Mouse (Mus musculus): ENCODE measurements around the gene Trp53i11. TPM values are rescaled to one million over a fixed set of nuclear protein-coding genes. Genes with fewer than 3 reads are reported as not detected.

Gene Trp53i11
- total RNA-seq, 2 experiments from 2014 or later = 79.8 to 83.2 TPM

DNA sequence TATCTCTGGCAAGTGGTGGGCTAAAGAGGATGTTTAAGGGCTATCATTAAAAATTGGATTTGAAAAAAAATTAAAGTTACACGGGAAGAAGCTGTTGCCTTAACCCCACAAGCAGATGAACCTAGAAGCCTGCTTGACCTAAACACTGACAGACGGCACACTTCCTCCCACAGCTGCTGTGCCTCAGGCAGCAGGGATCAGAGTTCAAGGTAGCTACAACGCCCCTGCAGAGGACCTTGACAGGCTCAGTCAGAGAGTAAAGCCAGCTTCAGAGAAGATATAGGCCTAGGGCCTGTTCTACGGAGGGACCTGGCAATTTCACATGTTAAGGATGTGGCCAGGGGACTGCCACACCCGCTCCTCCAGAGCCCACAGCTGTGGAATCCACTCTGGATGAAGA, 14.9 kb upstream of the Trp53i11 start:
- no peak for DNase-seq

DNA sequence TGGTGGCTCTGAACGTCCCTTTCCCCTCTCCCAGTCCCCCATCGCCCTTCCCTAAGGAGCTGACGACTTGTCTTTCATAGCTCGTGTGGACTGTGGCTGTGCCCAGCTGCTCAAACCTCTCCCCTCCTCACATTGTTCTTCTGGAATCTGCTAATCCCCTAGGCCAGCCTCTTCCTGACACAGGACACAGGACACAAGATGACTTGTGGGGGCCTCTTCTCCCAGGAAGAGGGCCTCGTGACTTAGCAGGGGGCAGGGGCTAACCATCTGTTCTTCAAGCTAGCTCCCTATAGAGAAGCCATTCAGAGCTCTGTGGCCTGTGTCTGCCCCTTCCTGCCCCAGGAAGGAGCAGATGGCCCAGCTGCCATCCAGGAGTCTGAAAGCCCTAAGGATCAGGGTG, 13.2 kb upstream of the Trp53i11 start:
- DNase-seq = no peak

DNA sequence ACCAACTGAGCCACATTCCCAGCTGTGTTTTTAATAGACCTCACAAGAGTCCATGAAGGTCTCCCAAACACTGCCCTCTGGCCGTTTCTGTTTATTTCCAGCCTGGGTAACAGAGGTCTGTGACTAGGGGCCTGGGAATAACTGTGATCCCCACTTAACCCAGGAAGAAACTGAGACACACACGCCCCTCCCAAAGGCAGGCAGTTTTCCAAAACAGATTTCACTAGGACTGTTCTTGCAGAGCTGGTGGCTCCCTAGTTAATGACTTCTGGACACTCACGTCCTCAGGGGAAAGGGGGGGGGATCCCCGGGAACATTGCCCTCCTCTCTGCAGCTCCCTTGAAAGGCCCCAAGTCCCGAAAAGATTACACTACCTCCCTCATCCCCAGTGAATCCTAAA, 12.1 kb upstream of the Trp53i11 start:
- DNase-seq = no peak

DNA sequence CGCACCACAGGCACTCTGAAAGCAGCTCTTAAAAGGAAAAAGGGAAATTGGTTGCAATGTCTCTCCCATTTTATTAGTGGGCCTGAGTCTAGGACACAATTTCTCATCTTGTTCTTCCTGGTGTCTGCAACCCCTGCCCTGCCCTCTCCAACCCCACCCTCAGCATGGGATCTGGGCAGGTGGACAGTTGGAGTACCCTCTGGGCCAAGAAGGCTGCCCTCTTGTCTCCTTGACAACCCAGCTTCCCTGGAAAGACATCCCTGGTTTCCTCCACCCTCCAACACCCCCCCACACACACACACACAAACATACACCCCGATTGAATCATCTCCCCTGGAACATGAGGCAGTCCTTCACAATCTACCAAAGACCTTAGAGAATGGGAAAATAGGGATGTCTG, 11.6 kb upstream of the Trp53i11 start:
- no peak for DNase-seq

DNA sequence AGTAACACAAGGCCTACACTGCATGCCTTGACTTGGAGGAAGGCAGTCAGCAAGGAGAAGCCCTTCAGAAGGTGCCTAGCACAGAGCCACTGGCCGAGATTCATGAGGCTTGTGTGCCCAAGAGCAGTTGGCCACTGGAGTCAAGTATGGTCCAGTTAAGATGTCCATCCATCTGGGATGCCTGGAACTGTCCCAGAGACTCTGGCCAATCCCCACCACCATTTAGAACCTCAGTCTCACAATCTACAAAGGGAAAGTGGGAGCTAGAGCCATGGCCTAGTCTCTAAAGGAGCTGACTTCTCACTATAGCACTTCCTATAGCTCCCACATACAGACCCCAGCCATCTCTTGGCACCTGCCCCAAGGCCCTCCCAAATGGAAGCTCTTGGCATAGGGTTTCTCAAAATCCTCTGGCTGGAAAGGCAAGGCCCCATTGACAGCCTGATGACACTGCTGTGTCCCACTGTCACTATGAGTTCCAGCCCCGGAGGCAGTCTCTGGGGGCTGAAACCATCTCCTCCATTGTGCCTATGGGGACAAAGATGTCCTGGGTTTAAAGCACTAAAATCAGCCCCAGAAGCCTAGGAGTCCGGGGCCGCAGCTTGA, 11.1 kb upstream of the Trp53i11 start:
- DNase-seq = no peak

DNA sequence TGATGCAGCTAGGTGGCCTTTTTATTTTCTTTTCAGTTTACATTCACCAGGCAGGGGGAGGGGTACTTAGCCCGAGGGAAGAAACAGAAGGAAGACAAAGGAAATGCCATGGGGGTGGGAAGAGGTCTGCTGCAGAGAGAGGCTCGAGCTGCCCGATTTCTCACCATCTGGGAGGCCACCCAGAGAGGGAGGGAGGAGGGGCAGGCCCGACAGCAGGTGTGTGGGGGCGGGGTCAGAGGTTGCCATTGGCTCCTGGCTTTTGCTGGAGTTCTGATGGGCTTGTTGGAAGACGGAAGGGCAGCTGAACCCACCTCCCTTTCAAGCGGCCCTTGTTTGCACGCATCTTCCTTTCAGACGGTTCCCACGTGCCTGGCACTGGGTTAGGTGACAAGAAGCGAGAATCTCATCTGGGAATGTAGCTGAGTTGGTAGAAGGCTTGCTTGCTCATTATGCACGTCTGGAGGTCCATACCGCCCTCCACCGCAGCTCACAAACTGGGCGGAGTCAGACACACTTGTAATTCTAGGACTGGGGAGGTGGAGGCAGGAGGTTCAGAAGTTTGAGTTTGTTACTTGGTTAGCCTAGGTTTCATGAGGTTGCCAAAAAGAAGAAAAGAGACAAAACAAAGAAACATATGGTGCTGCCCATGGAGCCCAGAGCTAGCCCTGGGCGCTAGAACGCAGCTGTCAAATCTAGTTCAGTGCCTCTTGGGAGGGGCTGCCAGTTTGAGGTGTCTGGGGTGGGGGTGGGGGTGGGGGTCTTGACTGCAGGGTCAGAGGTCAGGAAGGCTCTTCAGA, 10.3 kb upstream of the Trp53i11 start:
- no peak for DNase-seq

DNA sequence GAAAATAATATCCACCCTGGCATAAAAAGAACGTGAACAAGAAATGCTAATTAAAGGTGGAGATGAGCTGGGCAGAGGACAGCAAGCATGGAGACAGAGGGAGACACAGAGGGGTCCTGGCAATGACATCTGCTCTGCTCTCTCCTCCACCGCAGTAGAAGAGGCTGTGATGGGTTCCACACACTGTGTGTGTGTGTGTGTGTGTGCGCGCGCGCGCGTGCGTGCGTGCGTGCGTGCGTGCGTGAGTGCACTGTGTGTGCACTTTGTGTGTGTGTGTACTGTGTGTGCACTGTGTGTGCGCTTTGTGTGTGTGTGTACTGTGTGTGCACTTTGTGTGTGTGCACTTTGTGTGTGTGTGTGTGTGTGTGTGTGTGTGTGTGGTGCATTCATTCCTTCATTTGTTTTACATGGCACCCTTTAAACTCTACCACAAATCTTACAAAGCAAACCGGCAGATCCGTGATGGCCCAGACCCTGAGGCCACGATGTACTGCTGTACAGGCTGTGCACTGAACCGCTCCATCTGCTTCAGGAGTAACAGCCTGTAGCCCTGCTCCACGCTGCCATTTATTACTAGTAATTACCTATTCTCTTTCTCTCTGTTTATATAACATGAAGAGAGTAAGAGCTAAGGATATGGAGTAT, 9.6 kb upstream of the Trp53i11 start:
- no peak for DNase-seq

DNA sequence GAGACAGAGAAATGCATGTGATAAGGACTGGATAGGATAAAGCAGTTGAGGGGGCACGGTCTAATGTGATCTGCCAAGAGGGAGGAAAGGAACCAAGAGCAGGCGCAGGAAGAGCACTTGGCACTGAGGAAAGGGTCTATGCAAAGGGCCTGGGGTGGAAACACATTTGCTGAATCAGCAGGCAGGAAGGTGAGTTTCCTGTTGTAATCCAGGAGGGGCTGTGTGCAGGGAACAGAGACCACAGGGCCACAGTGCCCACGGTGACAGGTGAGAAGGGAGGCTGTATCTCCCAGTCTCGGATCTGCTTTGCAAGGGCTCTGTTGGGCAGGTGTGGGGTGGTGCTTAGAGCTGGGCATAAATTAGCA, 9.1 kb upstream of the Trp53i11 start:
- no peak for DNase-seq

DNA sequence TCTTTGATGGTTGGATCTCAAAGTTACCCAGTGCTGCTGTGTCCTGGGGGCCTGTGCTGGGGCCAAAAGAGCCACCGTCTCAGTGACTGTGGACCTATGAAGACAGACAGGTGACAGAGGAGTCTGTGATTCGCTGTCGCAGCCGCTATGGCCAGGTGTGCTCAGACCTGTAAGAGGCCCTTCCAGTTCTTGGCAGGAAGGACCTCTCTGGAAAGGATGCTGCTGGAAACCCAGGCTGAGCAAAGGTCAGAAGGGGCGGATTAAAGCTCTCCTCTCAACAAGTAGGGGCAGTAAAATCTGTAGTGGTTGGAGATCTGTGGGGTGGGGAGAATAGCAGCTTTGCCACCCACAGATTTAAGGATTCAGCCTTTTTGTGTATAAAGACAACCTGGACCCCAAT, 7.7 kb upstream of the Trp53i11 start:
- DNase-seq = no peak

DNA sequence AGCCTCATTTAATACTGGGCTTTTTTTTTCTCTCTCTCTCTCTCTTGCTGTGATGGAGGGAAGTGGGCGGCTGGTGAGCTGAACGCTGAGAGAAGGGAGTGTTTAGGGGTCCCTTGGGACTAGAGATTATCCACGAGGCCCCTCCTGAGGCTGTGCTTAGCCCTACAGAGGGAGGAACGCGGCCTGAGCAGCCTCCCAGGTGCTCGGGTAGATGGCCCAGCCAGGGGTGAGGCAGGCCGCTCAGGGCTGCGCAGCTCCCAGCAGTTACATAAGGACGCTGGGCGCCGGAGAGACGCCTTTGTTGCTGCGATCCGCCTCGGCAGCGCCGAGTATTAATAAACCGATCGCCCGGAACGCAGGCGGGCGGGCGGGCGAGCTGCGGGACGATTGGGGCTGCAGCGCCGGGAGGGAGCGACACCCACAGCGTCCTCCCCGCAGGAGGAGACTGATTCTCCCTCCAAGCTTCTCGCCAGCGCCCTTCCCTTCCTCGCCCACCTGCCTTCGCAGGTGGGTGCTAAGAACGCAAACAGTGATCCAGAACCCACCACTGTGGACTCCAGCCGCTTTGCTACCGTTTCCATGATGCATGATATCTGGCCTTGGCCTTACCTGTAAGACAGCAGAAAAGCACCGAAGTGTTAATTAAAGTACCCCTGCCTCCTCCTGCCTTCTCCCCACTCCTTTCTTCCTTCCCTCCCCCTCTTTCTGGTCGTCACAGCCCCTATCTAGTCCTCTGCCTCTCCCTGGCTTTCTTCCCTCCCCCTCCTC, 7.1 kb upstream of the Trp53i11 start:
- peak; percentile 72 to 77 for DNase-seq

DNA sequence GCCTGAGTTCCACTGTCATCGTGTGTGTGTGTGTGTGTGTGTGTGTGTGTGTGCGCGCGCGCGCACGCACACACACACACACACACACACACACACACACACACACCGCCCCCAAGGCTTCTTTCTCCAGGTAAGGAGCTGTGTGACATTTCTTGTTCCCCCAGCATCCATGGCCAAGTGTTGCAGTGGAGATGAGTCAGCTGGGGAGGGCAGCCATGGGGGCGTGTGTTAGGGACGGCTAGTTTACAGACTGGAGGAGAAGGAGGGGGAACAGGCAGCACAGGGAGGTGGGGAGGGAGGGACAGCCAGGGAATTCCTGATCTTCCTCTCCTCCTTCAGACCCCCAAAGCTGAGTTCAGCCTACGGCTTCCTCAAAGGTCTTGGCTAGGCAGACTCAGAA, 4.5 kb upstream of the Trp53i11 start:
- no peak for DNase-seq

DNA sequence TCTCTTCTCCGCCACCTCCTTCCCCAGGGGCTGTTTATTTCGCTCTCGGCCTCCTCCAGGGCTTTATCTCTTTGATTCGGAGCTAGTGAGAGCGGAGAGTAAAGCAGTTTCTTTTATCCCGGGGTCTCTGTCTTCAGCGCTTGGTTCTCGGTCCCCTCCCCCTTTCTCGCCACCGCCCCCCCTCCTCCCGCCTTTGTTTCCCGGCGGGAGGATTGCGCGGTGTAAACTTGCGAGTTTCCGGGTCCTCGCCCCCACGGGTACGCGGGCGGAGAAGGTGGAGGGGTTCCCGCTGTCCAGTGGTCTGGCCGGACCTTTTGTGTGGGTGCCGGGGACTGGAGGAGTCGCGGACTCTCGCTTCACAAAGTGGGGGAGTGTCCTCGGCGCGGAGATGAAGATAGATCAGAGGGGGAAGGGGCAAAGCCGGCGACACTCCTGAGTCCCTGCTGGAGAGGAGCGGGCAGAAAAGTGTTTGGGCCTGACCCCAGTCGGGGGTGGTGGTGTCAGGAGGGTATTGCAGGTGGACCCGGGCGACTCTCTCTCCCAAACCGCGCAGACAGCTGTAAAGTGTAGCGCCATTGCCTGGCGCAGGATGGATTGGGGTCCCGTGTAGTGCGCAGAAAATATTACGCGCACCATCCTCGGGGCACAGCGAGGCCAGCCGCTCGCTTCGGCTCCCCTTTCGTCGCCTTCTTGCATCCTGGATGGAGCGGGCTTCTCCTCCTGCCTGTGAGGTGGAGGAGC, 842 bp downstream of the Trp53i11 start:
- DNase-seq = no peak

DNA sequence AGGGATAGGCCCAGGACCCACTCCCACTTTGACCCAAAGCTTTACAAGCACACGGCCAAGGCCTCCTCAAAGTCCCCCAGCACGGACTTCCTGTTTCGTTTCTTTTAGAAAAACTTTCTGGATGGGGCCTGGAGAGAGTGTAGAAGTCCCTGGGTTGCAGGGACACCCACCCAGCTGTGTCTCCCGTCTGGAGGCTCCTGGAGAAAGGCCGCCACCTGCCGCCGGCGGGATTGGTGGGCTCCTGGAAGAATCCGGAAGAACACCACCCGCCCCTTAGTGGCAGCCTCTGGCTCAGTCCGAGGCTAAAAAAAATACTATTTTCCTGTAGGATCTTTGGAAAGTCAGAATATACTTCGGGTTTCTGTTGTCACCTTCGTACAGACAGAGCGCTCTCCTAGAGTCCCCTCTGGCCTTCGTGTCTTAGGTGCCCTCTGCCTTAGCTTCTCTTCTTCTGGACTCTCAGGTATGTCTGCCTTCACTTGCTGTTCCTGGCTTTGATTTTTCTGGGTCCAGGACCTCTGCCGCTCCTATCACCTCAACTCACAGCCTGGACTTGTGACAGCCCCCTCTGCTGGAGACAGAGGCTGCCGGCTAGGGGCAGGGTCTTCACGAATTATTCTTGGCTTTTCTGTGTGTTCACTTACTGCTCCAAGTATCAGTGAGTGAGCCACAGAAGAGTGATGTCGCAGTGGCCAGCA, 1.6 kb downstream of the Trp53i11 start:
- no peak for DNase-seq

DNA sequence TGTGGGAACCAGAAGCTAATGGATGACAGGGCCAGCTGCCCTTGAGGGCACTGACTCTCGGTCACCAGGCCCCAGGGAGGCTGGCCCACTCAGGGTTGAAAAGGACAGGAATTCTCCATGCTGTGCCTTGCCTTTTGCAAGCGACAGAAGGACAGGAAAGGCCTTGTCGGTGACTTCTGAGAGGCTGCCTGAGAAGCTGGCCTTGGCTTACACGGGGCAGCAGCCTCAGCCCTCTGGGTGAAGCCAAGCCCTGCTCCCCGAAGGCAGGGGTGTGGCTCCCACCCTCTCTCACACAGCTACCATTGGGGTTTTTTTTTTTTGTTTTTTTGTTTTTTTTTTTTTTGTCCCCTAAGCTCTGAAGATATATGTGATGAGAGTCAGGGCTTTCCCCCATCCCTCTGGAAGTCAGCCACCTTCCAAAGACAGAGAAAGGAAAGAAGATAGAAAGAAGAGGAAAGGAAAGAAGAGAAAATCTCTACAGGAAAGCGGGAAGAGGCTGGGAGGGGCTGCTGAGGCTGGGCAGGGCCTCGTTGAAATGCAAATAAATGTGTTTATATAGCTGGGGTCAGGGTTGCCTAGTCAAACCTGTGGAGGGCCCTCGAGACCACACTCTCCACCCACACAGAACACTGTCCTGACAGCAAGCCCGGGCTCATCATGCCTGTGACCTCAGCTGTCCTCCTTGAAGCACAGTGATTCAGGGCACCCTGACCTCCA, 3.6 kb downstream of the Trp53i11 start:
- DNase-seq = no peak

DNA sequence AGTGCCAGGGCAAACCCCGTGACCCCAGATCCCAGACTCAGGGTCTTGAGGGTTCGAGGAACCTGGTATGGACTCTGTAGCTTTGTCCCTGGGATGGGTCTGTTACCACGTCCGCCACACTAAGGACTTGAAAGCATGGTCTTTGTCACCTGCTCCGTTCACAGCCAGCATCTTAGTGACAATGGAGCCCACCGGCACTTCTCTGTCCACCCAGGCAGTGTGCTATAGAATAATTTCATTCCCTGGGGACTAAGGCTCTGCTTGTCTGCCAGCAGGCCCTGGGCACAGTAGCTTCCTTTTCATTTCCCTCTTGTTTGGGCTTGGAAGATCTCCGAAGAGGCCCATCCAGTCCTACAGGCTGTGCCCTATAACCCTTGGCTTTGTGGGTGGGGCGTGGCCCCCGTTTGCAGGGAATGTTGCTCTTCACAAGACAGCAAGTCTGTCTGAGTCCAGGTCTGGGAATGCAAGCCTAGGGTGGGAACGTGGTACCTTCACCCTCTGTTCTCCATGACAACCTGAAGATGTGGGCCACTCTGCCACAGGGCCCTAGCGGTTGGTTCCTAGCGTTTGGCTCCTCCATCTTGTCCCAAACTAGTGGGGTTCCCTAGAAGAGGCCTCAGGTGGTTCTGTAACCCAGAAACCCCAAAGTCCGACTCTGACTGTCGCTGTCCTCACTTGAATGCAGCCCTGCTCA, 4.3 kb downstream of the Trp53i11 start:
- DNase-seq = no peak

DNA sequence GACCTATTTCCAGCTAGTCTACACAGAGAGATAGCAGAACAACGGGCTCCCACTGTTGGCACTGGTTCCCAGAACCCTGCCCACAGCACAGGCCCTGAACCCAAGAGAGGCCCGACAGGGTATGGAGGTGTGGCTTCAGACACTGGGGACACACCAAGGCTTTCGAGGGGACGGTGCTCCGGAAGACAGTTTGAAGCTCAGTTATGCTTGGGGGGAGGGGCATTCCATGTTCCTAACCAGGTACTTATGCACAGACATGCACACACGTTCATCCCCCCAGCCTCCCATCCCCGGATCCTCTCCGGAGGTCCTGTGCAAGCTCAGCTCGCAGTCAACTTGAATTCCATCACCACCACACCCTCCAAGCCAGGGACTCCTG, 4.8 kb downstream of the Trp53i11 start:
- DNase-seq = no peak

DNA sequence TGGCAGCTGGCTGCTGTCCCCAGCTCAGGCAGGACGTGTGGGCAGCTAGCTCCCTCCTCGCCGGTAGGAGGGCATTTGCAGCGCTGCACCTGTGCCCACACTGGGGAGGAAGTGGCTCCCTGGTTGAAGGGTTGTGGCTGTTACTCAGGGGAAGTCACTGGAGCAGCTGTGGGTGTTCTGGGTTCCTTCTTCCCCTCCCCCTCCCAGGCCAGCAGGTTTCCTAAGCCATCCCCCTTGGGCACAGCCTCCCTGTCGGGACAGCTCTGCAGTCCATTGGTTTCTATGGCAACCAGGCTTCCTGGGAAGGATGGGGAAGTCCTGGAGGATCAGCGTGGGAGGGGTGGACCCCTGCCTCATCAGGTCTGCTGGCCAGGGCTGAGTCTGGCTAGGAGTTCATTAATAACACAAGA, 5.3 kb downstream of the Trp53i11 start:
- DNase-seq = no peak

DNA sequence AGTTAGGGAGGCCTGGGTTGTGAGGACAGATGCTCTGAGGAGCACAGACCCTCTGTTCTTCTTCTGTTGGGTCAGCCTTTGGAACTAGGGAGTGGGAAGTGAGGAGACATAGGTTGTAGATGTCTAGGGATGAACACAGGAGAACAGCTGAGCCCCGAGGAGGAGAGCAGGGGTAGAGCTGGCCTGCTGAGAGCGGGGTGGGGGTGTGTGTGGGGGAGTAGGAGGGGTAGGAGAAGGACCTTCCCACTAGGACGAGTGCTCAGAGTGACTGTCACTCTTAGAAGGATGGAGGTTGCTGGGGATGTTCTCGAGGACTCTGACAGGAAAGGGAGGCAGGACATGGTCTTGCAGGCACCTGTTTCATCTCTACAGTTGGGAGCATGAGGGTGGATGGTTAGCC, 6.5 kb downstream of the Trp53i11 start:
- no peak for DNase-seq

DNA sequence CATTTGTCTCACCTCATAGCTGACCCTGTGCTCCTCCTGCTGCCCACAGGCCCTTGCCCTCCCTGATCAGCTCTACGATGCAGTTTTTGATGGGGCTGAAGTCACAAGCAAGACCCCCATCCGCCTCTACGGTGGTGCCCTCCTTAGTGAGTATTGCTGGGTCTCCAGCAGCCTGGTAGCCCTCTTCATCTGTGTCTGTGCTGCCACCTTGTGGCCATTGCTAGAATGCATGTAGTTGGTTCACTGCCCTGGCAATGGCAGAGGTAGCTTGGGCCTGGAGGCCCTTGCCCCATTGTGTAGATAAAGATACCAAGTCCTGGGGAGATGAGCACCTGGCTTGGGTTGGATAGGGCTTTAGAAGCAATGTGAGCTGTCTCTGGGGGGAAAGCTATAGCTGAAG, 11.5 kb downstream of the Trp53i11 start:
- DNase-seq = peak; percentile 90 to 91

DNA sequence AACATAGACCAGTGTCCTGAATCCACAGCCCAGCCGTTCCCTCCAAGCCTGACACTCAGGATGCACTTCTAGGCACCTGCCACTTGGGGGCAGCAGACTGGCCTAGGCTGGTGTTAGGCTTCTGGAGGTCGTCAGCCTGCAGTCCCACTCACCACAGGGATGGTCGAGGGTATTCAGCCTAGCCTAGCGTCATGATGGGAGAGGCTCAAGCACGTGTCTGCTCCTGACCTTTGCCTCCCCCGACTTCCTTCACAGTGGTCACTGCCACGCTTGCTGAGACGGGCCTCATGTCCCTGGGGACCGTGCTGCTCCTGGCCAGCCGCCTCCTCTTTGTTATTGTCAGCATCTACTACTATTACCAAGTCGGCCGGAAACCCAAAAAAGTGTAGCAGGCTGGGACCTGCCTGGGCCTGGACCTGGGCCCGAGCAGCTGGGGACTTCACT, 12.2 kb downstream of the Trp53i11 start:
- peak in 1 of 2 experiments; percentile 53 for DNase-seq
